In genomic region chr8:77279977-77280376, GRCm38 (mm10) we compare ENCODE assay signal across 14 mouse cellular contexts.
DNase-seq lines count a peak whose midpoint lies in the region; ATAC-seq and TF ChIP-seq lines count a peak whose summit lies in the region.
"Had no signal": no experiment of that assay in that cellular context is flagged by ENCODE, and none has a peak within 500 bp of the region (broad histone marks: within the 10 kb centered on the region; RNA-seq: fewer than 3 reads in every experiment).

No protein-coding gene starts in this region.

- H3K36me3 ChIP-seq in heart, embryonic 15.5 days: no peaks in the 10 kb centered on the region
- peaks cover 5% of the 10 kb centered on the region; the same call in 1 of the 2 replicates for H3K36me3 ChIP-seq in embryonic facial prominence, embryonic 10.5 days (replicated peaks)
- H3K36me3 ChIP-seq in limb, embryonic 14.5 days (ENCODE audit: control insufficient read depth, insufficient read depth, low read length): 0 out of 2 replicates have a peak, but pooled peaks cover 7% of the 10 kb centered on the region
- H3K36me3 ChIP-seq: neural tube, embryonic 15.5 days had no signal

- ATAC-seq in heart, embryonic 15.5 days (replicated peaks; ENCODE audit: insufficient number of reproducible peaks, insufficient read depth, low FRiP score, low read depth): no peak
- peak; percentile 17 for ATAC-seq in CD4-positive, CD25-positive, alpha-beta regulatory T cell, adult 4 months
- peak; percentile 26; the same call in 1 of the 2 replicates for ATAC-seq in limb, embryonic 14.5 days (ENCODE audit: low FRiP score, low read depth)
- ATAC-seq: liver, postnatal 0 days had no signal

- H3K4me2 ChIP-seq in heart, embryonic 15.5 days: no peak overlapping the region
- H3K4me2 ChIP-seq in limb, embryonic 14.5 days (replicated peaks; ENCODE audit: low read depth, low read length, severe bottlenecking): no peak overlapping the region
- H3K4me2 ChIP-seq: limb, embryonic 13.5 days; neural tube, embryonic 15.5 days had no signal

- no peak overlapping the region for H3K9ac ChIP-seq in heart, embryonic 15.5 days
- H3K9ac ChIP-seq in limb, embryonic 14.5 days (ENCODE audit: low read depth, low read length, severe bottlenecking): no peak overlapping the region
- H3K9ac ChIP-seq: limb, embryonic 13.5 days; liver, postnatal 0 days; neural tube, embryonic 15.5 days had no signal

- H3K27me3 ChIP-seq in heart, embryonic 15.5 days: no peaks in the 10 kb centered on the region
- no peaks in the 10 kb centered on the region for H3K27me3 ChIP-seq in embryonic facial prominence, embryonic 10.5 days (replicated peaks; ENCODE audit: low read depth, poor library complexity, severe bottlenecking)
- H3K27me3 ChIP-seq in limb, embryonic 14.5 days (ENCODE audit: control insufficient read depth, insufficient read depth, low read length): no peaks in the 10 kb centered on the region
- H3K27me3 ChIP-seq: limb, embryonic 13.5 days; neural tube, embryonic 15.5 days had no signal

- intact Hi-C loops in heart, postnatal 10 days (cut with DNase I): no loop called here

- no peak for TF ChIP-seq POLR2A in limb, embryonic 14.5 days (IDR thresholded peaks at IDR 0.05; ENCODE audit: borderline replicate concordance, extremely low read depth, insufficient read depth, insufficient read length)

- 52% methylated on average over 3 of the region's 3 CpGs for WGBS in heart, embryonic 15.5 days
- 39% methylated on average over 3 of the region's 3 CpGs for WGBS in embryonic facial prominence, embryonic 10.5 days
- 14% methylated on average over 3 of the region's 3 CpGs for WGBS in limb, embryonic 14.5 days

- H3K4me1 ChIP-seq in heart, embryonic 15.5 days (replicated peaks): peaks cover 6% of the 10 kb centered on the region; the same call in 1 of the 2 replicates
- H3K4me1 ChIP-seq in embryonic facial prominence, embryonic 10.5 days: peaks cover 26% of the 10 kb centered on the region
- 0 out of 2 replicates have a peak, but pooled peaks cover 4% of the 10 kb centered on the region for H3K4me1 ChIP-seq in limb, embryonic 14.5 days (ENCODE audit: control insufficient read depth, insufficient read depth, low read length)
- H3K4me1 ChIP-seq: neural tube, embryonic 15.5 days had no signal

- no peak overlapping the region for H3K4me3 ChIP-seq in heart, embryonic 15.5 days
- H3K4me3 ChIP-seq in embryonic facial prominence, embryonic 10.5 days: no peak overlapping the region
- no peak overlapping the region for H3K4me3 ChIP-seq in limb, embryonic 14.5 days (replicated peaks; ENCODE audit: low read length)
- H3K4me3 ChIP-seq: limb, embryonic 13.5 days; neural tube, embryonic 15.5 days had no signal

- peak overlapping the region; percentile 13; the same call in 1 of the 2 replicates for H3K27ac ChIP-seq in heart, embryonic 15.5 days
- no peak overlapping the region for H3K27ac ChIP-seq in embryonic facial prominence, embryonic 10.5 days (replicated peaks)
- no peak overlapping the region for H3K27ac ChIP-seq in limb, embryonic 14.5 days (replicated peaks; ENCODE audit: low read depth, low read length)
- H3K27ac ChIP-seq: limb, embryonic 13.5 days; neural tube, embryonic 15.5 days had no signal

- no peak for DNase-seq in heart, postnatal 10 days
- DNase-seq in embryonic facial prominence, embryonic 10.5 days (ENCODE audit: low spot score): peak; percentile 24
- DNase-seq in limb, embryonic 14.5 days (ENCODE audit: low spot score): peak; percentile 14
- no peak for DNase-seq in layer of hippocampus, postnatal 10 days (ENCODE audit: low spot score in 2 of 2)
- DNase-seq in lung, adult 18-20 months: no peak
- DNase-seq in layer of hippocampus, postnatal 36 days: no peak
- DNase-seq: cerebellum, adult 18-20 months; heart, postnatal 36 days; kidney, adult 9 months; liver, postnatal 0 days had no signal

- no peaks in the 10 kb centered on the region for H3K9me3 ChIP-seq in heart, embryonic 15.5 days (replicated peaks)
- H3K9me3 ChIP-seq in embryonic facial prominence, embryonic 10.5 days: no peaks in the 10 kb centered on the region
- H3K9me3 ChIP-seq in limb, embryonic 14.5 days (ENCODE audit: control insufficient read depth, low read length): no peaks in the 10 kb centered on the region
- H3K9me3 ChIP-seq: limb, embryonic 13.5 days; neural tube, embryonic 15.5 days had no signal

Comparison
In these comparisons a context has a peak if more than half of its experiments do, and no peak if none do; other contexts are left out.
1. DNase-seq: peak in embryonic facial prominence, embryonic 10.5 days (single experiment) and limb, embryonic 14.5 days (single experiment); none in heart, postnatal 10 days (0 of 2), layer of hippocampus, postnatal 10 days (0 of 2), lung, adult 18-20 months (0 of 2) and layer of hippocampus, postnatal 36 days (0 of 2).